ENCODE assay signal across 8 mouse cellular contexts in the genomic region with DNA sequence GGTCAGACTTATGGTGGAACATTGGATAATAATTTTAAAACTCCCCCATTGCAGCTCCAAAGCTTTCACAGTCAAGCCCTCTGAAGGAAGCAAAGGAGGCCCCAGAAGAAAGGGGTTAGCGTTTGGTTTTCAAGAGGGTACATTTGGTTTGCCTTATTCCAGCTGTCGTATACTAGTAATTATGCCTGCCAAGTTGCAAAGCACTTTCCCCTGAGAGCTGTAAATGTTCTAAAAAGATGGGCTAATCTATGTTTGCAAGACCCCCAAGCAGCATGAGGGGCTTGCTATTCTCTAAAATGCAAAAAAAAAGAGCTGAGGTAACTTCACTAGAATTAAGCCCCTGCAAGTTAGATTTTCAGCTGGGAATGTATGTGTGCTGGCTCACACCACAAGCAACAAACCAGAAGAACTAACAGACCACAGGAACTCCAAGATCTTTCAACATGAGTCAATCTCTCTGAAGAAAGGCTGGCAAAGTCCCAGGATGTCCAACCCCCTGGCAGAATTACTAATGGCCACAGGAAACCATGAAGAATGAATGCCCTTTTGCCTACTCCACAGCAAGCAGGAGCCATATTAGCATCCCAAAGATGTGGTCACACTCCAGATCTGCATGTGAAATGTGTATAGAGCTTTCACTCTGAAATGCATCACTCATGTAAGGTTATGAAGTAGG.
DNase-seq lines count a peak whose midpoint lies in the region; ATAC-seq and TF ChIP-seq lines count a peak whose summit lies in the region.

No protein-coding gene starts in this region.

- H3K36me3 ChIP-seq in heart, embryonic 14.5 days (ENCODE audit: control insufficient read depth, insufficient read depth, low read length) = no peaks in the 10 kb centered on the region
- H3K36me3 ChIP-seq in heart, embryonic 10.5 days = 0 out of 2 replicates have a peak, but pooled peaks cover 4% of the 10 kb centered on the region
- H3K36me3 ChIP-seq in MEL (ENCODE audit: control insufficient read depth in 1 of 2, insufficient read depth in 2 of 2, low read length in 2 of 2) = no peaks in the 10 kb centered on the region
- no peaks in the 10 kb centered on the region for H3K36me3 ChIP-seq in embryonic facial prominence, embryonic 15.5 days
- H3K36me3 ChIP-seq in liver, embryonic 13.5 days = no peaks in the 10 kb centered on the region
- no peaks in the 10 kb centered on the region for H3K36me3 ChIP-seq in hindbrain, embryonic 12.5 days

- TF ChIP-seq CTCF in MEL (IDR thresholded peaks at IDR 0.05 in 2 of 3, conservative IDR thresholded peaks at IDR 0.05 in 1 of 3; ENCODE audit: control insufficient read depth in 1 of 3, insufficient read depth in 1 of 3, low read depth in 2 of 3, low read length in 3 of 3, poor library complexity in 1 of 3, severe bottlenecking in 1 of 3) = no peak

- no peak for ATAC-seq in heart, embryonic 14.5 days (ENCODE audit: insufficient number of reproducible peaks, insufficient read depth, low FRiP score, low read depth)
- no peak; the same call in 1 of the 2 replicates for ATAC-seq in embryonic facial prominence, embryonic 15.5 days (ENCODE audit: insufficient number of reproducible peaks, low FRiP score, low TSS enrichment, low read depth)
- no peak for ATAC-seq in liver, embryonic 13.5 days (ENCODE audit: low read depth)
- ATAC-seq in hindbrain, embryonic 12.5 days (ENCODE audit: low FRiP score) = no peak

- peaks cover 2 to 9% of the 10 kb centered on the region in 2 experiments for H3K4me1 ChIP-seq in heart, embryonic 14.5 days (ENCODE audit: control insufficient read depth in 2 of 2, insufficient read depth in 2 of 2, low read length in 2 of 2)
- H3K4me1 ChIP-seq in heart, embryonic 10.5 days = peaks cover 9% of the 10 kb centered on the region; the same call in 1 of the 2 replicates
- no peaks in the 10 kb centered on the region for H3K4me1 ChIP-seq in MEL (ENCODE audit: control insufficient read depth in 1 of 2, insufficient read depth in 2 of 2, low read length in 2 of 2)
- H3K4me1 ChIP-seq in embryonic facial prominence, embryonic 15.5 days = peaks cover 12% of the 10 kb centered on the region
- H3K4me1 ChIP-seq in liver, embryonic 13.5 days (replicated peaks) = peaks cover 5% of the 10 kb centered on the region; the same call in 1 of the 2 replicates
- no peaks in the 10 kb centered on the region for H3K4me1 ChIP-seq in hindbrain, embryonic 12.5 days

- DNase-seq in heart, embryonic 10.5 days (ENCODE audit: low spot score) = no peak
- no peak for DNase-seq in MEL (ENCODE audit: low read depth, low spot score)
- DNase-seq in liver, embryonic 13.5 days = no peak
- no peak for DNase-seq in ovary, postnatal 36 days (ENCODE audit: low spot score)
- no peak for DNase-seq in left cerebral cortex, adult 18-20 months (ENCODE audit: low spot score in 2 of 2)

- no peaks in the 10 kb centered on the region for H3K27me3 ChIP-seq in heart, embryonic 14.5 days (ENCODE audit: control insufficient read depth, insufficient read depth, low read length)
- H3K27me3 ChIP-seq in heart, embryonic 10.5 days (ENCODE audit: insufficient read depth, poor library complexity, severe bottlenecking) = no peaks in the 10 kb centered on the region
- H3K27me3 ChIP-seq in MEL (ENCODE audit: control insufficient read depth in 1 of 2, insufficient read depth in 2 of 2, low read length in 2 of 2) = no peaks in the 10 kb centered on the region
- H3K27me3 ChIP-seq in embryonic facial prominence, embryonic 15.5 days = no peaks in the 10 kb centered on the region
- no peaks in the 10 kb centered on the region for H3K27me3 ChIP-seq in liver, embryonic 13.5 days
- H3K27me3 ChIP-seq in hindbrain, embryonic 12.5 days = no peaks in the 10 kb centered on the region

- TF ChIP-seq EP300 in MEL (IDR thresholded peaks at IDR 0.05; ENCODE audit: low read depth in 1 of 2, low read length in 2 of 2) = no peak

- no peak for TF ChIP-seq RAD21 in MEL (IDR thresholded peaks at IDR 0.05; ENCODE audit: low read depth, low read length)

- H3K9me3 ChIP-seq in heart, embryonic 14.5 days (ENCODE audit: control insufficient read depth, low read length) = no peaks in the 10 kb centered on the region
- H3K9me3 ChIP-seq in heart, embryonic 10.5 days = no peaks in the 10 kb centered on the region
- H3K9me3 ChIP-seq in MEL (replicated peaks; ENCODE audit: insufficient read depth, low read length) = no peaks in the 10 kb centered on the region
- no peaks in the 10 kb centered on the region for H3K9me3 ChIP-seq in embryonic facial prominence, embryonic 15.5 days (replicated peaks)
- H3K9me3 ChIP-seq in liver, embryonic 13.5 days (replicated peaks) = no peaks in the 10 kb centered on the region
- no peaks in the 10 kb centered on the region for H3K9me3 ChIP-seq in hindbrain, embryonic 12.5 days (replicated peaks)

- no peak for TF ChIP-seq POLR2A in MEL (IDR thresholded peaks at IDR 0.05; ENCODE audit: control insufficient read depth in 1 of 2, insufficient read depth in 1 of 2, low read depth in 1 of 2, low read length in 2 of 2, poor library complexity in 1 of 2)

- no peaks in the 10 kb centered on the region for H3K79me2 ChIP-seq in MEL (ENCODE audit: control insufficient read depth, insufficient read depth, low read length, poor library complexity)

- no peak overlapping the region for H3K9ac ChIP-seq in heart, embryonic 14.5 days (ENCODE audit: low read length)
- no peak overlapping the region for H3K9ac ChIP-seq in MEL (ENCODE audit: control insufficient read depth, low read depth, low read length, poor library complexity, severe bottlenecking)
- no peak overlapping the region for H3K9ac ChIP-seq in embryonic facial prominence, embryonic 15.5 days
- H3K9ac ChIP-seq in liver, embryonic 13.5 days = no peak overlapping the region
- H3K9ac ChIP-seq in hindbrain, embryonic 12.5 days = no peak overlapping the region

- H3K4me2 ChIP-seq in heart, embryonic 14.5 days (ENCODE audit: low read length) = peak overlapping the region; percentile 11; the same call in 1 of the 2 replicates
- H3K4me2 ChIP-seq in embryonic facial prominence, embryonic 15.5 days (replicated peaks) = no peak overlapping the region
- H3K4me2 ChIP-seq in liver, embryonic 13.5 days = peak overlapping the region; percentile 17; the same call in 1 of the 2 replicates
- H3K4me2 ChIP-seq in hindbrain, embryonic 12.5 days (replicated peaks) = no peak overlapping the region

- H3K27ac ChIP-seq in heart, embryonic 14.5 days (replicated peaks in 1 of 2; ENCODE audit: control insufficient read depth in 1 of 2, insufficient read depth in 1 of 2, low read depth in 2 of 2, low read length in 2 of 2) = 0 out of 4 replicates have a peak overlapping the region, but pooled peaks of 1 of the 2 experiments have one; percentile 1
- H3K27ac ChIP-seq in heart, embryonic 10.5 days = no peak overlapping the region
- no peak overlapping the region for H3K27ac ChIP-seq in MEL (ENCODE audit: control insufficient read depth, low read depth, low read length)
- peak overlapping the region; percentile 72 for H3K27ac ChIP-seq in embryonic facial prominence, embryonic 15.5 days (replicated peaks)
- H3K27ac ChIP-seq in liver, embryonic 13.5 days = no peak overlapping the region; the same call in 1 of the 2 replicates
- H3K27ac ChIP-seq in hindbrain, embryonic 12.5 days = no peak overlapping the region

- WGBS in heart, embryonic 14.5 days = 54% methylated on average over 2 of the region's 2 CpGs
- 66% methylated on average over 2 of the region's 2 CpGs for WGBS in heart, embryonic 10.5 days
- 31% methylated on average over 2 of the region's 2 CpGs for WGBS in embryonic facial prominence, embryonic 15.5 days
- 44% methylated on average over 2 of the region's 2 CpGs for WGBS in liver, embryonic 13.5 days (ENCODE audit: insufficient replicate concordance)
- WGBS in hindbrain, embryonic 12.5 days = 71% methylated on average over 2 of the region's 2 CpGs

- no peak overlapping the region for H3K4me3 ChIP-seq in heart, embryonic 14.5 days (ENCODE audit: control insufficient read depth in 1 of 2, insufficient read depth in 1 of 2, low read depth in 1 of 2, low read length in 2 of 2)
- no peak overlapping the region for H3K4me3 ChIP-seq in heart, embryonic 10.5 days
- peak overlapping the region; percentile 10 to 15; a peak in 1 of 4 replicates for H3K4me3 ChIP-seq in MEL (ENCODE audit: control insufficient read depth in 1 of 2, insufficient read depth in 1 of 2, low read depth in 2 of 2, low read length in 2 of 2)
- no peak overlapping the region for H3K4me3 ChIP-seq in embryonic facial prominence, embryonic 15.5 days (replicated peaks)
- H3K4me3 ChIP-seq in liver, embryonic 13.5 days (replicated peaks) = no peak overlapping the region
- H3K4me3 ChIP-seq in hindbrain, embryonic 12.5 days = no peak overlapping the region

TF ChIP-seq in MEL, 35 proteins besides CTCF, POLR2A, EP300 and RAD21:
- TF ChIP-seq UBTF (IDR thresholded peaks at IDR 0.05; ENCODE audit: borderline replicate concordance, insufficient read depth, low read depth, low read length) (no peak), MYB (IDR thresholded peaks at IDR 0.05; ENCODE audit: low read depth, low read length) (no peak), TCF12 (IDR thresholded peaks at IDR 0.05; ENCODE audit: low read depth, low read length) (no peak), POLR2AphosphoS2 (IDR thresholded peaks at IDR 0.05; ENCODE audit: low read length) (no peak), SIN3A (IDR thresholded peaks at IDR 0.05; ENCODE audit: low read length) (no peak), GATA1 (IDR thresholded peaks at IDR 0.05; ENCODE audit: low read depth, low read length) (no peak), SMC3 (IDR thresholded peaks at IDR 0.05; ENCODE audit: low read depth, low read length) (no peak), GABPA (IDR thresholded peaks at IDR 0.05; ENCODE audit: low read depth, low read length) (no peak), TAL1 (IDR thresholded peaks at IDR 0.05; ENCODE audit: low read length) (no peak), ELF1 (IDR thresholded peaks at IDR 0.05; ENCODE audit: low read depth, low read length) (no peak)

Comparison
In these comparisons a context has a peak if more than half of its experiments do, and no peak if none do; other contexts are left out.
1. H3K4me2 ChIP-seq: peak in heart, embryonic 14.5 days (single experiment) and liver, embryonic 13.5 days (single experiment); none in embryonic facial prominence, embryonic 15.5 days (single experiment) and hindbrain, embryonic 12.5 days (single experiment).
2. H3K4me3 ChIP-seq: peak in MEL (2 of 2); none in heart, embryonic 14.5 days (0 of 2), heart, embryonic 10.5 days (single experiment), embryonic facial prominence, embryonic 15.5 days (single experiment), liver, embryonic 13.5 days (single experiment) and hindbrain, embryonic 12.5 days (single experiment).